ENCODE assay signal across 27 mouse cellular contexts in genomic region chr14:75205363-75206051, GRCm38 (mm10). TPM values are rescaled to one million over a fixed set of nuclear protein-coding genes. Genes with fewer than 3 reads are reported as not detected.
DNase-seq lines count a peak whose midpoint lies in the region; ATAC-seq and TF ChIP-seq lines count a peak whose summit lies in the region.
"Had no signal": no experiment of that assay in that cellular context is flagged by ENCODE, and none has a peak within 500 bp of the region (broad histone marks: within the 10 kb centered on the region; RNA-seq: fewer than 3 reads in every experiment).

No protein-coding gene starts in this region.

- no peak overlapping the region for H3K4me2 ChIP-seq in hindbrain, embryonic 11.5 days (replicated peaks; ENCODE audit: low read depth, low read length)
- no peak overlapping the region for H3K4me2 ChIP-seq in hindbrain, embryonic 12.5 days (replicated peaks)
- no peak overlapping the region for H3K4me2 ChIP-seq in neural tube, embryonic 12.5 days (replicated peaks)
- H3K4me2 ChIP-seq in neural tube, embryonic 14.5 days (ENCODE audit: low read depth, low read length): no peak overlapping the region
- H3K4me2 ChIP-seq in hindbrain, postnatal 0 days (ENCODE audit: low read depth, low read length): no peak overlapping the region
- H3K4me2 ChIP-seq: embryonic facial prominence, embryonic 12.5 days; forebrain, embryonic 12.5 days had no signal

- no peak overlapping the region for H3K27ac ChIP-seq in hindbrain, embryonic 11.5 days (ENCODE audit: low read depth, low read length)
- H3K27ac ChIP-seq in hindbrain, embryonic 12.5 days: no peak overlapping the region
- no peak overlapping the region for H3K27ac ChIP-seq in neural tube, embryonic 12.5 days
- H3K27ac ChIP-seq in neural tube, embryonic 14.5 days (ENCODE audit: low read depth, low read length): no peak overlapping the region
- no peak overlapping the region for H3K27ac ChIP-seq in hindbrain, postnatal 0 days
- H3K27ac ChIP-seq: embryonic facial prominence, embryonic 10.5 days; embryonic facial prominence, embryonic 12.5 days; forebrain, embryonic 10.5 days; forebrain, embryonic 12.5 days had no signal

- H3K36me3 ChIP-seq in hindbrain, embryonic 11.5 days (ENCODE audit: control insufficient read depth, insufficient read depth, low read length): no peaks in the 10 kb centered on the region
- no peaks in the 10 kb centered on the region for H3K36me3 ChIP-seq in hindbrain, embryonic 12.5 days
- H3K36me3 ChIP-seq in neural tube, embryonic 12.5 days: no peaks in the 10 kb centered on the region
- no peaks in the 10 kb centered on the region for H3K36me3 ChIP-seq in neural tube, embryonic 14.5 days (ENCODE audit: control insufficient read depth, insufficient read depth, low read length)
- no peaks in the 10 kb centered on the region for H3K36me3 ChIP-seq in hindbrain, postnatal 0 days (ENCODE audit: insufficient read depth, low read length)
- H3K36me3 ChIP-seq: embryonic facial prominence, embryonic 10.5 days; embryonic facial prominence, embryonic 12.5 days; forebrain, embryonic 10.5 days; forebrain, embryonic 12.5 days had no signal

- H3K27me3 ChIP-seq in hindbrain, embryonic 11.5 days (ENCODE audit: control insufficient read depth, insufficient read depth, low read length): no peaks in the 10 kb centered on the region
- no peaks in the 10 kb centered on the region for H3K27me3 ChIP-seq in hindbrain, embryonic 12.5 days
- no peaks in the 10 kb centered on the region for H3K27me3 ChIP-seq in neural tube, embryonic 12.5 days (replicated peaks)
- H3K27me3 ChIP-seq in neural tube, embryonic 14.5 days (ENCODE audit: control insufficient read depth, insufficient read depth, low read length): no peaks in the 10 kb centered on the region
- H3K27me3 ChIP-seq in hindbrain, postnatal 0 days (ENCODE audit: insufficient read depth, low read length): no peaks in the 10 kb centered on the region
- H3K27me3 ChIP-seq: embryonic facial prominence, embryonic 12.5 days; forebrain, embryonic 12.5 days had no signal

- no peaks in the 10 kb centered on the region for H3K4me1 ChIP-seq in hindbrain, embryonic 11.5 days (replicated peaks; ENCODE audit: control insufficient read depth, insufficient read depth, low read length)
- H3K4me1 ChIP-seq in hindbrain, embryonic 12.5 days: no peaks in the 10 kb centered on the region
- H3K4me1 ChIP-seq in neural tube, embryonic 12.5 days: 0 out of 2 replicates have a peak, but pooled peaks cover 7% of the 10 kb centered on the region
- H3K4me1 ChIP-seq in neural tube, embryonic 14.5 days (ENCODE audit: control insufficient read depth, insufficient read depth, low read length): 0 out of 2 replicates have a peak, but pooled peaks cover 4% of the 10 kb centered on the region
- no peaks in the 10 kb centered on the region for H3K4me1 ChIP-seq in hindbrain, postnatal 0 days (ENCODE audit: insufficient read depth, low read length)
- H3K4me1 ChIP-seq: embryonic facial prominence, embryonic 12.5 days; forebrain, embryonic 10.5 days; forebrain, embryonic 12.5 days had no signal

- no peaks in the 10 kb centered on the region for H3K9me3 ChIP-seq in hindbrain, embryonic 11.5 days (ENCODE audit: control insufficient read depth, low read length)
- no peaks in the 10 kb centered on the region for H3K9me3 ChIP-seq in hindbrain, embryonic 12.5 days (replicated peaks)
- H3K9me3 ChIP-seq in neural tube, embryonic 12.5 days: 0 out of 2 replicates have a peak, but pooled peaks cover 6% of the 10 kb centered on the region
- no peaks in the 10 kb centered on the region for H3K9me3 ChIP-seq in neural tube, embryonic 14.5 days (ENCODE audit: control insufficient read depth, low read length)
- H3K9me3 ChIP-seq in hindbrain, postnatal 0 days (ENCODE audit: low read length): no peaks in the 10 kb centered on the region
- H3K9me3 ChIP-seq: embryonic facial prominence, embryonic 10.5 days; embryonic facial prominence, embryonic 12.5 days; forebrain, embryonic 12.5 days had no signal

- no peak overlapping the region for H3K4me3 ChIP-seq in hindbrain, embryonic 11.5 days (ENCODE audit: low read depth, low read length)
- no peak overlapping the region for H3K4me3 ChIP-seq in hindbrain, embryonic 12.5 days
- no peak overlapping the region for H3K4me3 ChIP-seq in neural tube, embryonic 12.5 days
- H3K4me3 ChIP-seq in neural tube, embryonic 14.5 days (ENCODE audit: low read depth, low read length): no peak overlapping the region
- H3K4me3 ChIP-seq in hindbrain, postnatal 0 days (ENCODE audit: low read length): no peak overlapping the region
- H3K4me3 ChIP-seq: embryonic facial prominence, embryonic 10.5 days; embryonic facial prominence, embryonic 12.5 days; forebrain, embryonic 10.5 days; forebrain, embryonic 12.5 days had no signal

- ATAC-seq in hindbrain, embryonic 11.5 days (ENCODE audit: low FRiP score): peak; percentile 86
- no peak for ATAC-seq in hindbrain, embryonic 12.5 days (ENCODE audit: low FRiP score)
- peak; percentile 87 for ATAC-seq in neural tube, embryonic 12.5 days (ENCODE audit: low FRiP score, low read depth)
- peak; percentile 76; the same call in 1 of the 2 replicates for ATAC-seq in neural tube, embryonic 14.5 days (ENCODE audit: low read depth)
- ATAC-seq in hindbrain, postnatal 0 days: no peak
- ATAC-seq: forebrain, embryonic 14.5 days; forebrain, embryonic 16.5 days had no signal

- WGBS in hindbrain, embryonic 11.5 days: 60% methylated on average over 6 of the region's 6 CpGs
- 57% methylated on average over 6 of the region's 6 CpGs for WGBS in hindbrain, embryonic 12.5 days
- 27% methylated on average over 6 of the region's 6 CpGs for WGBS in neural tube, embryonic 12.5 days
- WGBS in neural tube, embryonic 14.5 days: 17% methylated on average over 6 of the region's 6 CpGs
- WGBS in hindbrain, postnatal 0 days: 62% methylated on average over 6 of the region's 6 CpGs

- no peak for DNase-seq in hindbrain, embryonic 11.5 days (ENCODE audit: low spot score)
- no peak for DNase-seq in neural tube, embryonic 10.5 days (ENCODE audit: extremely low spot score, low spot score)
- peak; percentile 78 for DNase-seq in mesoderm, embryonic 11.5 days (ENCODE audit: low read depth, low spot score)
- DNase-seq in right cerebral cortex, postnatal 14 days: no peak
- no peak for DNase-seq in hindbrain, postnatal 0 days (ENCODE audit: low spot score)
- DNase-seq: adrenal gland, adult 2 months; adrenal gland, postnatal 10 days; adrenal gland, postnatal 25 days; cerebellum, adult 11 months; cerebellum, adult 18-20 months; cerebellum, adult 8-10 months; cerebellum, adult 9-11 months; cerebellum, postnatal 25 days had no signal

- TF ChIP-seq CTCF in hindbrain, postnatal 0 days (IDR thresholded peaks at IDR 0.05; ENCODE audit: low read depth): no peak

- no peak overlapping the region for H3K9ac ChIP-seq in hindbrain, embryonic 11.5 days (ENCODE audit: low read depth, low read length)
- H3K9ac ChIP-seq in hindbrain, embryonic 12.5 days: no peak overlapping the region
- no peak overlapping the region for H3K9ac ChIP-seq in neural tube, embryonic 12.5 days
- H3K9ac ChIP-seq in neural tube, embryonic 14.5 days (replicated peaks; ENCODE audit: low read depth, low read length): no peak overlapping the region
- H3K9ac ChIP-seq in hindbrain, postnatal 0 days (replicated peaks; ENCODE audit: low read length): no peak overlapping the region
- H3K9ac ChIP-seq: embryonic facial prominence, embryonic 12.5 days; forebrain, embryonic 12.5 days had no signal

RNA-seq across cellular contexts. Expression of gene Cpb2, which starts 36.6 kb away (rescaled TPM):
- not detected in 2 replicates for polyA plus RNA-seq in hindbrain, embryonic 11.5 days (2014; fragmentation: Nextera tagmentation; extraction: Ambion mirVana)
- polyA plus RNA-seq in hindbrain, embryonic 12.5 days (2016; fragmentation: Nextera tagmentation; extraction: Ambion mirVana): not detected in 2 replicates
- 0.32 TPM in 1 of 2 replicates, not detected in the other for polyA plus RNA-seq in neural tube, embryonic 12.5 days (2016; fragmentation: Nextera tagmentation; extraction: Ambion mirVana)
- 0.25 TPM in 1 of 2 replicates, not detected in the other for polyA plus RNA-seq in neural tube, embryonic 14.5 days (2014; fragmentation: Nextera tagmentation; extraction: Ambion mirVana)
- total RNA-seq in hindbrain, postnatal 0 days (2014; rRNA removed): not detected in 2 replicates
- polyA plus RNA-seq in hindbrain, postnatal 0 days (2015; fragmentation: Nextera tagmentation; extraction: Ambion mirVana): not detected in 2 replicates
- total RNA-seq: adrenal gland, postnatal 25 days; MEL had no signal
- polyA plus RNA-seq: adrenal gland, adult 2 months; brain, embryonic 14.5 days; C2C12; cortical plate, adult 2 months; embryonic facial prominence, embryonic 10.5 days; embryonic facial prominence, embryonic 14.5 days; forebrain, embryonic 10.5 days; forebrain, embryonic 12.5 days; forebrain, embryonic 14.5 days; forebrain, embryonic 16.5 days had no signal

Comparison
In these comparisons a context has a peak if more than half of its experiments do, and no peak if none do; other contexts are left out.
1. ATAC-seq: peak in hindbrain, embryonic 11.5 days (single experiment), neural tube, embryonic 12.5 days (single experiment) and neural tube, embryonic 14.5 days (single experiment); none in hindbrain, embryonic 12.5 days (single experiment) and hindbrain, postnatal 0 days (single experiment).